Mouse (Mus musculus) limb, embryonic 14.5 days (tissue): ENCODE data around the gene Tnk1. TPM values are rescaled to one million over a fixed set of nuclear protein-coding genes. Genes with fewer than 3 reads are reported as not detected.

Source experiments
- ATAC-seq: fragments of 200-750 bp; cut with Nextera tagmentation; 2 replicates; pipeline ENCODE4 v1.8.0; 2017; ENCODE audit warnings: low read depth, moderate number of reproducible peaks, moderate TSS enrichment; ENCODE audit not compliant: low FRiP score
- DNase-seq: peaks from one replicate; pipeline ENCODE4 v3.0.0-alpha.2; 2015; ENCODE audit warnings: low spot score
- H3K27ac ChIP-seq: fragments of 300-500 bp; sonication (generic); replicated peaks from 2 replicates; pipeline ENCODE4 v1.5.1; 2014; ENCODE audit warnings: low read depth, mild to moderate bottlenecking, low read length, moderate library complexity, mixed read lengths
- H3K27me3 ChIP-seq: fragments of 300-500 bp; sonication (generic); 2 replicates; pipeline ENCODE4 v1.6.1; 2014; ENCODE audit warnings: low read length, mixed read lengths; ENCODE audit not compliant: control insufficient read depth, insufficient read depth
- H3K36me3 ChIP-seq: fragments of 300-500 bp; sonication (generic); 2 replicates; pipeline ENCODE4 v1.6.1; 2014; ENCODE audit warnings: mild to moderate bottlenecking, low read length, moderate library complexity, mixed read lengths; ENCODE audit not compliant: control insufficient read depth, insufficient read depth
- H3K4me1 ChIP-seq: fragments of 300-500 bp; sonication (generic); 2 replicates; pipeline ENCODE4 v1.6.1; 2014; ENCODE audit warnings: antibody characterized with exemption, low read length, mixed read lengths; ENCODE audit not compliant: control insufficient read depth, insufficient read depth
- H3K4me2 ChIP-seq: fragments of 300-500 bp; sonication (generic); replicated peaks from 2 replicates; pipeline ENCODE4 v1.6.1; 2014; ENCODE audit warnings: low read depth, mild to moderate bottlenecking, low read length, moderate library complexity; ENCODE audit not compliant: severe bottlenecking
- H3K4me3 ChIP-seq: fragments of 300-500 bp; sonication (generic); replicated peaks from 2 replicates; pipeline ENCODE4 v1.5.1; 2014; ENCODE audit warnings: low read length
- H3K9ac ChIP-seq: fragments of 300-500 bp; sonication (generic); 2 replicates; pipeline ENCODE4 v1.6.1; 2014; ENCODE audit warnings: mild to moderate bottlenecking, low read depth, low read length, moderate library complexity; ENCODE audit not compliant: severe bottlenecking
- H3K9me3 ChIP-seq: fragments of 300-500 bp; sonication (generic); 2 replicates; pipeline ENCODE4 v1.6.1; 2016; ENCODE audit warnings: low read length; ENCODE audit not compliant: control insufficient read depth
- POLR2A ChIP-seq: fragments of 200-500 bp; IDR thresholded peaks from 2 replicates; pipeline ENCODE4 v1.8.0; 2012; ENCODE audit warnings: inconsistent platforms, mild to moderate bottlenecking, moderate library complexity, borderline replicate concordance; ENCODE audit not compliant: insufficient read depth, insufficient read length; ENCODE audit errors: extremely low read depth
- WGBS: fragments of 180-500 bp; shearing (Covaris S2); extraction: QIAGEN DNeasy Blood & Tissue Kit; methylation state at CpG from one replicate; pipeline ENCODE4 v1.1.7; 2014; 5-methylcytosine and 5-hydroxymethylcytosine counted together
- polyA plus RNA-seq, 2 experiments: library from polyadenylated mRNA; depleted of rRNA in 1 of 2; stranded (reverse) in 1 of 2; unstranded in 1 of 2; fragments of >200 nt; fragmentation: Nextera tagmentation in 1 of 2; extraction: Ambion mirVana in 1 of 2; gene quantifications; 2 replicates each; pipeline versions ENCODE4 v1.2.1 to v1.2.3; 2012 to 2014

Gene Tnk1
- polyA plus RNA-seq, 2 experiments = 2.8 to 3.3 TPM

- Histone ChIP-seq H3K27me3 (no peaks in the 10 kb centered on the region), H3K4me2 (peak overlapping the region; percentile 79), H3K9me3 (no peaks in the 10 kb centered on the region), H3K27ac (peak overlapping the region; percentile 69), H3K9ac (peak overlapping the region; percentile 67), H3K36me3 (no peaks in the 10 kb centered on the region), H3K4me1 (peaks cover 20% of the 10 kb centered on the region), H3K4me3 (peak overlapping the region; percentile 46)
- no peak for TF ChIP-seq POLR2A
- 61% methylated on average over 21 of the region's 21 CpGs for WGBS
- no peak for ATAC-seq
- peak; percentile 57 for DNase-seq
Observed at GRCm38 (mm10) chr11:69881787-69882670, 23.5 kb upstream of the Tnk1 start.

DNA sequence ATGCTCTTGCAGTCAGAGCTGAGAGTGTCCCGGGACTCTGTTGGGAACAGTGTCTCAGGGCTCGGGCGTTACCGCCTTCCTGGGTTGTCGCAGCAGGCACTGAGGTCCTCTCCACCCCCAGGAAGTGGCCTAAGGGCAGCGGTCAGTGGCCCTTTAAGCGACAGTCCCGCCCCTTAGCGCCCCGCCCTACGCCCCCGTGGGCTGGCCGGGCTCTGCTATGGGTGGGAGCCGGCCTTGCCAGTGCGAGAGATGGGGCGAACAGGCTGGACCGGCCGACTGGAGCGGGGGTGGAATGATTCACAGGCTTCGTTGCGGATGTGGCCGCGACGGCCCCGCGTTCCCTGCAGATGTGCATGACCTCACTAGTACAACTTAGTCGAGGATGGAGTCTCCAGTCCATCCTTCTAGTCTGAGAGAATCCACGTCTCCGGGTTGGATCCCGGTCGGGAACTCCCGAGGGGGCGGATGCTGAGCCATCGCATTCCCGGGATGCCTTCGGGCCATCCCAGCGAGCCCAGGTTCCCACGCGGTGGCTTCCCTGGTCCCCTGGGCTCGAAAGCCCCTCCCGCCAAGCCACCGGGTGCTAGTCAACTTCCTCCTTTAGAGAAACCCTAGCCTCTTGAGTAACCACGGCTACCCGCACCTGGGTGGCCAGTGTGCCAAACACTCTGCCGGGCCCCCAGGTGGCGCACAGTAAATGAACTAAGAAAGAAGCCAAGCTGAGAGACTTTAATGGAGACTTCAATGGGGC is 22.5 kb upstream of the Tnk1 start, which contains the start of gene Kctd11:
Kctd11 (minus strand) TSS at position 554 of the 751 bp plus-strand sequence.
- Histone ChIP-seq H3K9me3 (no peaks in the 10 kb centered on the region), H3K9ac (peak within 1 kb of the TSS; percentile 67), H3K4me1 (peaks cover 22% of the 10 kb centered on the region), H3K27me3 (no peaks in the 10 kb centered on the region), H3K27ac (peak within 1 kb of the TSS; percentile 69), H3K4me2 (peak within 1 kb of the TSS; percentile 79), H3K36me3 (no peaks in the 10 kb centered on the region), H3K4me3 (peak within 1 kb of the TSS; percentile 46)
- WGBS = under 1% methylated on average over 45 of the region's 46 CpGs
- ATAC-seq = peak; percentile 87
- peak; percentile 79 for DNase-seq
- TF ChIP-seq POLR2A = no peak

GRCm38 (mm10) chr11:69880506-69880852 is 21.9 kb upstream of the Tnk1 start:
- peaks cover 26% of the 10 kb centered on the region for H3K4me1 ChIP-seq
- peak overlapping the region; percentile 46 for H3K4me3 ChIP-seq
- H3K9me3 ChIP-seq = no peaks in the 10 kb centered on the region
- peak overlapping the region; percentile 67 for H3K9ac ChIP-seq
- TF ChIP-seq POLR2A = peak; percentile 50; the same call in 1 of the 2 replicates
- H3K4me2 ChIP-seq = peak overlapping the region; percentile 79
- peak; percentile 84 for DNase-seq
- peak; percentile 74 for ATAC-seq
- H3K27ac ChIP-seq = peak overlapping the region; percentile 69
- H3K36me3 ChIP-seq = no peaks in the 10 kb centered on the region
- H3K27me3 ChIP-seq = no peaks in the 10 kb centered on the region
- WGBS = under 1% methylated on average over 18 of the region's 18 CpGs

GRCm38 (mm10) chr11:69879711-69880110 is 21.2 kb upstream of the Tnk1 start:
- DNase-seq (no peak), ATAC-seq (no peak)
- 50% methylated on average over 15 of the region's 15 CpGs for WGBS
- 0 out of 2 replicates have a peak overlapping the region, but pooled peaks have one; percentile 67 for H3K9ac ChIP-seq
- no peaks in the 10 kb centered on the region for H3K9me3 ChIP-seq
- H3K4me1 ChIP-seq = peaks cover 26% of the 10 kb centered on the region
- no peak for TF ChIP-seq POLR2A
- H3K36me3 ChIP-seq = no peaks in the 10 kb centered on the region
- H3K4me2 ChIP-seq = peak overlapping the region; percentile 79
- H3K27ac ChIP-seq = no peak overlapping the region
- H3K27me3 ChIP-seq = no peaks in the 10 kb centered on the region
- H3K4me3 ChIP-seq = peak overlapping the region; percentile 46

- Histone ChIP-seq H3K27me3 (no peaks in the 10 kb centered on the region), H3K27ac (no peak overlapping the region), H3K4me1 (peaks cover 26% of the 10 kb centered on the region), H3K4me2 (peak overlapping the region; percentile 79; the same call in 1 of the 2 replicates), H3K9ac (no peak overlapping the region), H3K9me3 (no peaks in the 10 kb centered on the region), H3K4me3 (peak overlapping the region; percentile 46; the same call in 1 of the 2 replicates), H3K36me3 (no peaks in the 10 kb centered on the region)
- no peak for ATAC-seq
- DNase-seq = no peak
- no peak for TF ChIP-seq POLR2A
- 92% methylated on average over 6 of the region's 6 CpGs for WGBS
Observed at GRCm38 (mm10) chr11:69878952-69879351, 20.4 kb upstream of the Tnk1 start.
